Mouse (Mus musculus) limb, embryonic 11.5 days (tissue): ENCODE results near the gene Ppil6. TPM values are rescaled to one million over a fixed set of nuclear protein-coding genes. Genes with fewer than 3 reads are reported as not detected.

Experiments
- ATAC-seq: fragments of 200-750 bp; cut with Nextera tagmentation; 2 replicates; pipeline ENCODE4 v1.8.0; 2017; ENCODE audit warnings: low read depth; ENCODE audit not compliant: insufficient number of reproducible peaks, low FRiP score, low TSS enrichment
- DNase-seq: peaks from one replicate; pipeline ENCODE4 v3.0.0-alpha.2; 2015; ENCODE audit warnings: low spot score
- H3K27ac ChIP-seq: fragments of 300-500 bp; sonication (generic); replicated peaks from 2 replicates; pipeline ENCODE4 v1.5.1; 2014; ENCODE audit warnings: low read depth, mild to moderate bottlenecking, low read length
- H3K27me3 ChIP-seq: fragments of 300-500 bp; sonication (generic); 2 replicates; pipeline ENCODE4 v1.6.1; 2014; ENCODE audit warnings: mild to moderate bottlenecking, low read length, mixed read lengths; ENCODE audit not compliant: control insufficient read depth, insufficient read depth
- H3K36me3 ChIP-seq: fragments of 300-500 bp; sonication (generic); 2 replicates; pipeline ENCODE4 v1.6.1; 2014; ENCODE audit warnings: mild to moderate bottlenecking, low read length, moderate library complexity, mixed read lengths; ENCODE audit not compliant: control insufficient read depth, insufficient read depth
- H3K4me1 ChIP-seq: fragments of 300-500 bp; sonication (generic); 2 replicates; pipeline ENCODE4 v1.6.1; 2014; ENCODE audit warnings: low read length, mixed read lengths; ENCODE audit not compliant: control insufficient read depth, insufficient read depth
- H3K4me2 ChIP-seq: fragments of 300-500 bp; sonication (generic); 2 replicates; pipeline ENCODE4 v1.6.1; 2014; ENCODE audit warnings: low read depth, mild to moderate bottlenecking, moderate library complexity; ENCODE audit not compliant: severe bottlenecking
- H3K4me3 ChIP-seq: fragments of 300-500 bp; sonication (generic); 2 replicates; pipeline ENCODE4 v1.5.1; 2014; ENCODE audit warnings: low read depth, low read length
- H3K9ac ChIP-seq: fragments of 300-500 bp; sonication (generic); 2 replicates; pipeline ENCODE4 v1.6.1; 2014; ENCODE audit warnings: mild to moderate bottlenecking, low read length
- H3K9me3 ChIP-seq: fragments of 300-500 bp; sonication (generic); 2 replicates; pipeline ENCODE4 v1.6.1; 2016; ENCODE audit warnings: low read length; ENCODE audit not compliant: control insufficient read depth
- WGBS: fragments of 180-500 bp; shearing (Covaris S2); extraction: QIAGEN DNeasy Blood & Tissue Kit; methylation state at CpG from one replicate; pipeline ENCODE4 v1.1.7; 2014; 5-methylcytosine and 5-hydroxymethylcytosine counted together
- polyA plus RNA-seq: library from polyadenylated mRNA; unstranded; fragments of >200 nt; fragmentation: Nextera tagmentation; extraction: Ambion mirVana; gene quantifications from 2 replicates; pipeline ENCODE4 v1.2.1, GENCODE M21; 2014

Ppil6 gene
- polyA plus RNA-seq, 1 experiment from 2014 or later, result 0.43 TPM

DNA sequence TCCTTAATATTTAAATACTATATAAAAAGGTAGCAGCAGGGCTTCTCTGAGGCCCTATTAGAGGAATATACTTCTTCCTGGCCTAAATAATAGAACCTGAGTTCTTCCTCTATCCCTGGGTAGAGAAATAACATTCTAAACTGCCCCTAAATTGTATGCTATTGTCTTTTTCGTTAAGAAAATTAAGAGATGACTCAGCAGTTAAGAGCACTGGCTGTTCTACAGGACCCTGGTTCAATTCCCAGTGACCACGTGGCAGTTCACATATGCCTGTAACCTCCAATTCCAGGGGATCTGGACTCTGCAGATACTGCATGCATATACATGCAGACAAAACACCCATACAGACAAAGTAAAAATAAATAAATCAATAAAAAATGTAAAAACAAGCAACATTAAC lies 53.6 kb downstream of the Ppil6 start:
- H3K36me3 ChIP-seq, result no peaks in the 10 kb centered on the region
- ATAC-seq (no peak), DNase-seq (no peak)
- no peak overlapping the region for H3K4me3 ChIP-seq
- WGBS, result 64% methylated on average over 2 of the region's 2 CpGs
- H3K27ac ChIP-seq, result no peak overlapping the region
- H3K4me1 ChIP-seq, result no peaks in the 10 kb centered on the region
- no peaks in the 10 kb centered on the region for H3K9me3 ChIP-seq
- no peaks in the 10 kb centered on the region for H3K27me3 ChIP-seq
- no peak overlapping the region for H3K4me2 ChIP-seq
- H3K9ac ChIP-seq, result no peak overlapping the region

DNA sequence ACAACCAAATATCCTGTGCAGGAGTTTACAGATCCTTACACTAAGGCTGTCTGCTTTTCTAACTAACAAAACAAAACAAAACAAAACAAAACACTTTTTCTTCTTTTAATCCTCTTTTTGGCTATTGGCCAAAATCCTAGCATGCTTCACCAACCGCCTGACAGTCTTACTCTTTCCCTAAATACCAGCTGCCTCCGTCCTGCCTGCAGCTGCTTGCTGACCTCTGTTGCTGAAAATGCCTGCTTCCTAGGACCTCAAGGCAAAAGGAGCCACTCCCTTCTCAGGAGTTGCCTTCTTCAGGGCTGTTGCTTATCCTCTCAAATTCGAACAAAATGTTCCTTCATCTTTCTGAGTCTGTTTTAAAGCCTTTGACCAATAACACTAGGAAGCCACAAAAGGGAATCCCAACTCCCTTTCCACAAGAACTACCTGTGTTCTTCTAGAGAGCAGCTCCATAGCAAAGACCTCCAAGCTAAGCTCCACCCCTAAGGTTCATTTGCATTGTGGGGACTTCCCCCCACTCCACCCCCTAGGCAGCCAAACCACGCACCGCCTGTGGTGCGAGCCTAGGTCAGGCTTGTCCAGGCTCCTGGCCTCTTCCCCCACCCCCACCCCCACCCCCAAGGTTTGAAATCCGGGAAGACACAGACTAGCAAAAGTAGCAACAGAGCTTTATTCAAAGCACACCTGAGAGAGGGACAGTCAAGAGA lies 54.4 kb downstream of the Ppil6 start:
- H3K36me3 ChIP-seq, result no peaks in the 10 kb centered on the region
- ATAC-seq, result no peak
- WGBS, result 5% methylated on average over 7 of the region's 7 CpGs
- H3K9ac ChIP-seq, result no peak overlapping the region
- H3K4me2 ChIP-seq, result no peak overlapping the region
- no peaks in the 10 kb centered on the region for H3K4me1 ChIP-seq
- DNase-seq, result no peak
- no peaks in the 10 kb centered on the region for H3K27me3 ChIP-seq
- peaks cover 4% of the 10 kb centered on the region; the same call in 1 of the 2 replicates for H3K9me3 ChIP-seq
- no peak overlapping the region for H3K27ac ChIP-seq
- no peak overlapping the region for H3K4me3 ChIP-seq

DNA sequence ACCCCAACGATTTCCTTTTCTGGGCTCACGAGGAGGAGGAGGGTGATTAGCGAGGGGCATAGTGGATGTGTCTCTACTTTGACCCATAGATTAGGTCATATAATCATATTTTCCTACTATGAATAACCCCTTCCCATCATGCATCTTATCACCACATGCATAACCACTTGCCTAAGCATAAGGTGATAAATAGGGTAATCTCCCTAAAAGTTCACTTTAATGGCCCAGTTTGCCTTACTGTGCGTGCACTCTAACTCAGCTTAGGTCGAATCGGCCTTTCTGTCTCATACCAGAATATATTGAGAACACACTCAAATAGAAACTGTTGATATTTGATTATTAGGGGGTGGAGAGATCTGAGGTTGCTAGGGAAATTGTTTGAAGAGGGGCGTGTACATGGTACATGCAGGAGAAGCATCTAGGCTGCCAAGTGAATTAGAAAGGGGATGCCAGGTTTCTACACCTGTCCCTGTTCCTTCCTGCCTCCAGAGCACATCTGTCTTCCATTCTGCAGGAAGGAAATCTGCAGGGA lies 55.1 kb downstream of the Ppil6 start:
- Histone ChIP-seq H3K4me1 (no peaks in the 10 kb centered on the region), H3K27me3 (no peaks in the 10 kb centered on the region), H3K27ac (no peak overlapping the region), H3K36me3 (no peaks in the 10 kb centered on the region), H3K4me2 (no peak overlapping the region), H3K9me3 (peaks cover 4% of the 10 kb centered on the region; the same call in 1 of the 2 replicates), H3K9ac (no peak overlapping the region), H3K4me3 (no peak overlapping the region)
- no peak for DNase-seq
- ATAC-seq, result no peak
- WGBS, result 68% methylated on average over 7 of the region's 7 CpGs

DNA sequence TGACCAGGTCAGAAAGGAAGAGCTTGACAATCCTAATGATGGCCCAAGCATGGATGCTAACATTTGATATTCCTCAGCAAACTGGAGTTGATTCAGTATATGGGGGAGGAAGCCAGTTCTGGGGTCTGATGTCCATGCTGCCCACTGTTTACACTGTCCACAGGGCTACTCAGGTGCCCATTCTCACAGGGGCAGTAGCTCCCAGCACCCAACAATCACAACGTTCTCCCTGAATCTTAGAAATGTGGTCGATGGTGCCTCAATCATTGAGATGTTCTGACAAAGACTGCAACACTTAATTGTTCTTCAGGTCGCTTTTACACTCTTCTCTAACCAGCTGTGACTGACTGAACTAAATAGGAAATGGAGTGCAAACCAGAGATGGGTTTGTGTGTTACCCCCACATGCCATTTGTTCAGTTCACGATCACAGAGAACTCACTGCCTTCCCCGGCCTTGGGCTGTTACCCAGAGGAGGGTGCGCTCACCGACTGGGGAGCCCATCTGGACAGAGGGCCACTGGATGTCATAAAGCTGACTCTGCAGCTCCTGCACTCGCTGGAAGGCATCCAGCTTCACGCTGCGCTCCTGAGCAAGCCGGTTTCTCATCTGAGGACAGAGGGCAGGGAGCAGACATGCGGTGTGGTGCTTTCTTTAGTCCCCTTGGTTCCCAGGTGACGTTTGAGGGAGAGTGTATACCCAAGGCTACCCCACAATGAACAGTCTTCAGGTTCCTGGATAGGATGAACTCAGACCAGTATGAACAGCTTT lies 56.3 kb downstream of the Ppil6 start:
- Histone ChIP-seq H3K9me3 (peaks cover 4% of the 10 kb centered on the region; the same call in 1 of the 2 replicates), H3K4me1 (0 out of 2 replicates have a peak, but pooled peaks cover 2% of the 10 kb centered on the region), H3K27ac (no peak overlapping the region), H3K9ac (no peak overlapping the region), H3K36me3 (no peaks in the 10 kb centered on the region), H3K4me2 (no peak overlapping the region), H3K4me3 (no peak overlapping the region), H3K27me3 (no peaks in the 10 kb centered on the region)
- ATAC-seq (no peak), DNase-seq (no peak)
- WGBS, result 61% methylated on average over 13 of the region's 13 CpGs

DNA sequence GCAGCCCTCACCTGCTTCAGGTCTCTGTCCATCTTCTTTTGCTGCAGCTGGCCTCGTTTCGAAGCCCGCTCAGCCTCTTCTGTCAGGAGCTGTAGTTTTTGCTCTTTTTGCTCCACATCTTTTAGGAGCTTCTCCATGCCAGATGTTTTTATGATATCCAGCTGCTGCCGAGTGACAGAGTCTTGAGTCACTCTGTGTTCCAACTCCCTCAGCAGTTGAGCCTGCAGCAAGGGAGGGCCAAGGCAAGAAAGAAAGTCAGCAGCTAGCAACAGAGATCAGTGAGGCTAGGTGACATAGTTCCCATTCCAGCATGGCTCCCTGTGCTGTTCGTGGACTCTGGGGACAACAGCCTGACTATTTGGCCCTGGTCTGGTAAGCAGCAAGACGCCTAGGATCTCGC lies 60.5 kb downstream of the Ppil6 start:
- H3K9me3 ChIP-seq, result peaks cover 4% of the 10 kb centered on the region; the same call in 1 of the 2 replicates
- H3K4me3 ChIP-seq, result no peak overlapping the region
- no peaks in the 10 kb centered on the region for H3K36me3 ChIP-seq
- H3K4me1 ChIP-seq, result peaks cover 16% of the 10 kb centered on the region
- H3K27me3 ChIP-seq, result no peaks in the 10 kb centered on the region
- no peak overlapping the region for H3K4me2 ChIP-seq
- no peak for DNase-seq
- 0 out of 2 replicates have a peak overlapping the region, but pooled peaks have one; percentile 30 for H3K27ac ChIP-seq
- ATAC-seq, result no peak
- 74% methylated on average over 7 of the region's 7 CpGs for WGBS
- H3K9ac ChIP-seq, result no peak overlapping the region

DNA sequence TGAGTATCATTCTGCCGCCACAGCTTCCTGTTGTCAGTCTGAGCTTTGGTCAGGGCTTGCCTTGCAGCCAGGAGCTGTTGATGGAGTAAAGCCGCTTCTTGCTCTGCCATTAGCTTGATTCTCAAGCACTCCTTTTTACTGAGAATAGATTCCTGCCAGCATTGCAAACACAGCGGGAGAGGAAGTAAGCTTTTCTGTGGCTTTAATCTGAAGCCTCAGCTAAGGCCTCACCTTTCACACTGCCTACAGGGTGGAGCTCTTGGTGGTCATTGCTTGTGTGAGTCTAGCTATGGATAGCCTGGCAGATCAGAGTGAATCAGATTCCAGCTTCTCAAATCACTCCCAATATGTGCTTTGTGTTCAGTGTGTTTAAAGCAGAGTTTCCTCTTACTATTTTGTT lies 62.1 kb downstream of the Ppil6 start:
- Histone ChIP-seq H3K4me1 (peaks cover 16% of the 10 kb centered on the region), H3K9me3 (peaks cover 4% of the 10 kb centered on the region; the same call in 1 of the 2 replicates), H3K4me3 (no peak overlapping the region), H3K9ac (no peak overlapping the region), H3K27ac (0 out of 2 replicates have a peak overlapping the region, but pooled peaks have one; percentile 2), H3K4me2 (no peak overlapping the region), H3K36me3 (no peaks in the 10 kb centered on the region), H3K27me3 (no peaks in the 10 kb centered on the region)
- no peak for ATAC-seq
- DNase-seq, result peak; percentile 32
- WGBS, result 20% methylated on average over 3 of the region's 3 CpGs

DNA sequence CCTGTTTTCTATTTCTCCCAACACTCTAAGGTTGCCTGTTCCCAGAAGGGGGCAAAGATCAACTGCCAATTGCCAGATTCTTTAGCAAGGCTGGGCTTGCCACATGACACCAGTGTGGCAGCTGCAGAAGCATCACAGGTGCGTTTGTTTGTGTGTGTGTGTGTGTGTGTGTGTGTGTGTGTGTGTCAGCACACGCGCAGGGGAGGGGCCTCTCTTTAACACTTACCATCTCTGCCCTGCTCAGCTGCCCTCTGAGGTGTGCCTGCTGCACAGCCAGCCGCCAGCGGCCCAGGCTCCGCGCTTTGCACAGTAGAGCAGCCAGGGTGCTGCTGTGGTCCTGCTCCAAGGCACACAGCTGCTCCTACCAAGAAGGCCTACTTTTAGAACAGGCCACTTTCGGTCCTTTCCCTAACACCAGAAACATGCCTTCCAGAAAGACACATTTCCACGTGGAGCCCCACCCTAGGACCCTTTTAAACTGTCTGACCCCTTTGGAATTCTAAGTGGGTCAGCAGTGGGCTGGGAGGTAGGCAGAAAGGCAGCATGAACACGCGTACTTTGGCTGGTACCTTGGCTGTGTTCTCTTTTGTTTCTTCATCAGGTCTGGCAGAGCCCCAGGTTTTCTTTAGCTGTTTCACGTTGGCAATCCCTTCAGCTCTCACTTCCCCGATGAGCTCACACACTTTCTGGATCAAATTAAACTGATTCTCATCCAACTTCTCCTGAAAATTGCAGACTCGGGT lies 62.8 kb downstream of the Ppil6 start:
- WGBS, result 31% methylated on average over 14 of the region's 14 CpGs
- Histone ChIP-seq H3K36me3 (no peaks in the 10 kb centered on the region), H3K4me2 (no peak overlapping the region), H3K27ac (peak overlapping the region; percentile 62; the same call in 1 of the 2 replicates), H3K4me3 (no peak overlapping the region), H3K9ac (peak overlapping the region; percentile 4; the same call in 1 of the 2 replicates), H3K4me1 (peaks cover 16% of the 10 kb centered on the region), H3K9me3 (peaks cover 4% of the 10 kb centered on the region; the same call in 1 of the 2 replicates), H3K27me3 (no peaks in the 10 kb centered on the region)
- ATAC-seq (peak; percentile 76; the same call in 1 of the 2 replicates), DNase-seq (peak; percentile 63)

DNA sequence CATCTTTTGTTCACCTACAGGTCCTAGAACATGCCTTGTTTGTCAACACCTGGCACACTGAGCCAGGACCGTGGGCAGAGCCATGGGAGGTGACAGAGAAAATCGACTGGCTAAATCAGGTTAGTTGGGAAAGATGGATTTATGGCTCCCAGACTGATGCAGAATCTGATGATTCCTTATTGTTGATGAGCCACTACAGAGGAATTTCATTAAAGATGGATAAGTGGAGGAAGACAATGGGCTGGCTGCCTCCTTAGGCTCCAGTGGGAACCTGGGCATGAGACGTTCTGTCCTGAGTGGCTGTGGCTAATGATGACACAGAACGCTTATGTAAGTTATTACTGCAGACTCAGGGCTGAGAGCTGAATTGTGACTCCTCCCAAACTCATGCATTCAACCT lies 63.5 kb downstream of the Ppil6 start:
- no peak overlapping the region for H3K27ac ChIP-seq
- H3K4me3 ChIP-seq, result no peak overlapping the region
- WGBS, result 62% methylated on average over 4 of the region's 4 CpGs
- H3K27me3 ChIP-seq, result no peaks in the 10 kb centered on the region
- peaks cover 16% of the 10 kb centered on the region for H3K4me1 ChIP-seq
- peaks cover 4% of the 10 kb centered on the region; the same call in 1 of the 2 replicates for H3K9me3 ChIP-seq
- H3K9ac ChIP-seq, result no peak overlapping the region
- ATAC-seq (no peak), DNase-seq (no peak)
- no peaks in the 10 kb centered on the region for H3K36me3 ChIP-seq
- no peak overlapping the region for H3K4me2 ChIP-seq
